ENCODE assay signal across 9 mouse cellular contexts in the genomic region with DNA sequence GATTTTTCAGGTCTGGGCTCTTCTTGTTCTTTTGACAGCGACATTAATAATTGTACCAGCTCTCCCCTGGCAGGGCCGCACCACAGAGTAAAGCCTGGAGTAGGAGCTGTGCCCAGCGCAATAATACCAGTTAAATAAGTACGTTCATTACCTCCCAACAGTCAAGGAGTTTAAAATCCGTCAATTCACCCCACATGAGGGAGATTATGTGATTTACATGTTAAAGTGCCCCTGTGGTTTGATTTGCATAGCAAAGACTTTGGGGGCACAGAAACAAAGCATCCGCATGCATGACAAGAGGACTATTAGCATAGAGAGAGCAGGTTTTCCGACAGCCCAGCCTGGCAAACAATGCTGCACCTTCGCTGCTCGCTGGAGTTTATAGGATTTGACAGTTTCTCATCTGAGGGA.
DNase-seq lines count a peak whose midpoint lies in the region; ATAC-seq and TF ChIP-seq lines count a peak whose summit lies in the region.
"Had no signal": no experiment of that assay in that cellular context is flagged by ENCODE, and none has a peak within 500 bp of the region (broad histone marks: within the 10 kb centered on the region; RNA-seq: fewer than 3 reads in every experiment).

No protein-coding gene starts in this region.

- ATAC-seq in lung, embryonic 14.5 days (ENCODE audit: insufficient read depth): no peak
- ATAC-seq in lung, postnatal 0 days: no peak
- peak; percentile 84 for ATAC-seq in hindbrain, embryonic 15.5 days (ENCODE audit: low FRiP score, low read depth)
- ATAC-seq in neural tube, embryonic 15.5 days (ENCODE audit: low FRiP score): peak; percentile 70

- no peak overlapping the region for H3K27ac ChIP-seq in lung, embryonic 14.5 days (ENCODE audit: low read depth)
- H3K27ac ChIP-seq in lung, postnatal 0 days (ENCODE audit: low read length): no peak overlapping the region
- H3K27ac ChIP-seq in hindbrain, embryonic 15.5 days (replicated peaks): peak overlapping the region; percentile 56
- H3K27ac ChIP-seq in neural tube, embryonic 15.5 days (replicated peaks): peak overlapping the region; percentile 34

- no peaks in the 10 kb centered on the region for H3K4me1 ChIP-seq in lung, embryonic 14.5 days (ENCODE audit: insufficient read depth)
- H3K4me1 ChIP-seq in lung, postnatal 0 days (ENCODE audit: insufficient read depth, low read depth, low read length): no peaks in the 10 kb centered on the region
- peaks cover 21% of the 10 kb centered on the region for H3K4me1 ChIP-seq in hindbrain, embryonic 15.5 days (replicated peaks)
- H3K4me1 ChIP-seq in neural tube, embryonic 15.5 days: peaks cover 18% of the 10 kb centered on the region

- TF ChIP-seq CTCF in lung, embryonic 14.5 days (IDR thresholded peaks at IDR 0.05; ENCODE audit: low read depth): no peak
- no peak for TF ChIP-seq CTCF in lung, postnatal 0 days (IDR thresholded peaks at IDR 0.05)

- H3K27me3 ChIP-seq in lung, embryonic 14.5 days (ENCODE audit: insufficient read depth, low read length): no peaks in the 10 kb centered on the region
- H3K27me3 ChIP-seq in lung, postnatal 0 days (replicated peaks; ENCODE audit: insufficient read depth, low read length): no peaks in the 10 kb centered on the region
- H3K27me3 ChIP-seq in hindbrain, embryonic 15.5 days: no peaks in the 10 kb centered on the region
- no peaks in the 10 kb centered on the region for H3K27me3 ChIP-seq in neural tube, embryonic 15.5 days (replicated peaks)

- no peak overlapping the region for H3K4me3 ChIP-seq in lung, embryonic 14.5 days (ENCODE audit: low read depth, low read length)
- no peak overlapping the region for H3K4me3 ChIP-seq in lung, postnatal 0 days (ENCODE audit: low read depth, low read length)
- peak overlapping the region; percentile 15 for H3K4me3 ChIP-seq in hindbrain, embryonic 15.5 days
- H3K4me3 ChIP-seq in neural tube, embryonic 15.5 days (replicated peaks): peak overlapping the region; percentile 15; the same call in 1 of the 2 replicates

- no peaks in the 10 kb centered on the region for H3K36me3 ChIP-seq in lung, embryonic 14.5 days (ENCODE audit: insufficient read depth)
- H3K36me3 ChIP-seq in lung, postnatal 0 days (ENCODE audit: insufficient read depth, low read length): no peaks in the 10 kb centered on the region
- H3K36me3 ChIP-seq in hindbrain, embryonic 15.5 days: no peaks in the 10 kb centered on the region
- no peaks in the 10 kb centered on the region for H3K36me3 ChIP-seq in neural tube, embryonic 15.5 days

- H3K9me3 ChIP-seq in lung, embryonic 14.5 days (ENCODE audit: low read depth, low read length): no peaks in the 10 kb centered on the region
- H3K9me3 ChIP-seq in lung, postnatal 0 days (ENCODE audit: low read length): no peaks in the 10 kb centered on the region
- H3K9me3 ChIP-seq in hindbrain, embryonic 15.5 days: no peaks in the 10 kb centered on the region
- no peaks in the 10 kb centered on the region for H3K9me3 ChIP-seq in neural tube, embryonic 15.5 days (replicated peaks)

- WGBS in lung, embryonic 14.5 days: 25% methylated on average over 9 of the region's 9 CpGs
- 40% methylated on average over 9 of the region's 9 CpGs for WGBS in lung, postnatal 0 days
- 4% methylated on average over 9 of the region's 9 CpGs for WGBS in hindbrain, embryonic 15.5 days
- WGBS in neural tube, embryonic 15.5 days: 7% methylated on average over 9 of the region's 9 CpGs

- peak; percentile 9 to 14 for DNase-seq in cerebellum, postnatal 25 days
- DNase-seq in cerebellum, adult 11 months: no peak
- no peak for DNase-seq in lung, embryonic 14.5 days
- DNase-seq in lung, postnatal 0 days (ENCODE audit: low spot score): no peak
- DNase-seq in ovary, postnatal 10 days (ENCODE audit: low spot score): no peak
- DNase-seq in frontal cortex, adult 2 months (ENCODE audit: extremely low spot score in 1 of 2, low spot score in 1 of 2): no peak
- DNase-seq: lung, adult 2 months had no signal

- no peak for TF ChIP-seq EP300 in lung, postnatal 0 days (IDR thresholded peaks at IDR 0.05)

- no peak overlapping the region for H3K9ac ChIP-seq in lung, embryonic 14.5 days
- H3K9ac ChIP-seq in lung, postnatal 0 days (replicated peaks; ENCODE audit: low read depth): no peak overlapping the region
- peak overlapping the region; percentile 14; the same call in 1 of the 2 replicates for H3K9ac ChIP-seq in hindbrain, embryonic 15.5 days
- no peak overlapping the region; the same call in 1 of the 2 replicates for H3K9ac ChIP-seq in neural tube, embryonic 15.5 days (replicated peaks)

- H3K4me2 ChIP-seq in lung, embryonic 14.5 days: peak overlapping the region; percentile 7; the same call in 1 of the 2 replicates
- H3K4me2 ChIP-seq in lung, postnatal 0 days (replicated peaks; ENCODE audit: low read depth, low read length): no peak overlapping the region
- peak overlapping the region; percentile 49 for H3K4me2 ChIP-seq in hindbrain, embryonic 15.5 days
- H3K4me2 ChIP-seq in neural tube, embryonic 15.5 days: peak overlapping the region; percentile 47

Comparison
In these comparisons a context has a peak if more than half of its experiments do, and no peak if none do; other contexts are left out.
1. DNase-seq: peak in cerebellum, postnatal 25 days (2 of 2); none in cerebellum, adult 11 months (single experiment), lung, embryonic 14.5 days (single experiment), lung, postnatal 0 days (single experiment), ovary, postnatal 10 days (single experiment) and frontal cortex, adult 2 months (0 of 2).
2. ATAC-seq: peak in hindbrain, embryonic 15.5 days (single experiment) and neural tube, embryonic 15.5 days (single experiment); none in lung, embryonic 14.5 days (single experiment) and lung, postnatal 0 days (single experiment).
3. H3K27ac ChIP-seq: peak in hindbrain, embryonic 15.5 days (single experiment) and neural tube, embryonic 15.5 days (single experiment); none in lung, embryonic 14.5 days (single experiment) and lung, postnatal 0 days (single experiment).
4. H3K4me3 ChIP-seq: peak in hindbrain, embryonic 15.5 days (single experiment) and neural tube, embryonic 15.5 days (single experiment); none in lung, embryonic 14.5 days (single experiment) and lung, postnatal 0 days (single experiment).